Mouse (Mus musculus): Measurements from ENCODE around the gene Tsc22d4. TPM values are rescaled to one million over a fixed set of nuclear protein-coding genes. Genes with fewer than 3 reads are reported as not detected.
A peak's percentile ranks its signal among the peaks of the same experiment; 100 is the strongest.

The Tsc22d4 gene
- polyA plus RNA-seq, 1 experiment from 2014 or later: 121 TPM

GRCm38 (mm10) chr5:137755425-137755824 is 9.9 kb downstream of the Tsc22d4 start:
- no peak overlapping the region for H3K9ac ChIP-seq (ENCODE audit: low read length)
- H3K4me1 ChIP-seq (replicated peaks; ENCODE audit: control insufficient read depth, insufficient read depth, low read length): no peaks in the 10 kb centered on the region
- 90% methylated on average over 5 of the region's 5 CpGs for WGBS
- H3K9me3 ChIP-seq (ENCODE audit: control insufficient read depth, low read length): no peaks in the 10 kb centered on the region
- H3K27me3 ChIP-seq (replicated peaks; ENCODE audit: control insufficient read depth, insufficient read depth, low read length): no peaks in the 10 kb centered on the region
- no peak overlapping the region for H3K27ac ChIP-seq (ENCODE audit: low read depth)
- H3K4me3 ChIP-seq (ENCODE audit: low read depth, low read length): no peak overlapping the region
- H3K36me3 ChIP-seq (ENCODE audit: control insufficient read depth, insufficient read depth, low read length): peaks cover 66% of the 10 kb centered on the region
- ATAC-seq (replicated peaks; ENCODE audit: low FRiP score, low TSS enrichment, low read depth) (no peak), DNase-seq (ENCODE audit: low spot score) (no peak)
- H3K4me2 ChIP-seq (ENCODE audit: low read length): no peak overlapping the region

- H3K36me3 ChIP-seq (ENCODE audit: control insufficient read depth, insufficient read depth, low read length): peaks cover 64% of the 10 kb centered on the region
- no peaks in the 10 kb centered on the region for H3K4me1 ChIP-seq (replicated peaks; ENCODE audit: control insufficient read depth, insufficient read depth, low read length)
- no peak overlapping the region for H3K4me3 ChIP-seq (ENCODE audit: low read depth, low read length)
- H3K9me3 ChIP-seq (ENCODE audit: control insufficient read depth, low read length): no peaks in the 10 kb centered on the region
- WGBS: 77% methylated on average over 3 of the region's 3 CpGs
- DNase-seq (ENCODE audit: low spot score) (no peak), ATAC-seq (replicated peaks; ENCODE audit: low FRiP score, low TSS enrichment, low read depth) (no peak)
- no peak overlapping the region for H3K4me2 ChIP-seq (ENCODE audit: low read length)
- no peaks in the 10 kb centered on the region for H3K27me3 ChIP-seq (replicated peaks; ENCODE audit: control insufficient read depth, insufficient read depth, low read length)
- no peak overlapping the region for H3K27ac ChIP-seq (ENCODE audit: low read depth)
- H3K9ac ChIP-seq (ENCODE audit: low read length): no peak overlapping the region
Observed at GRCm38 (mm10) chr5:137756106-137756505, 10.6 kb downstream of the Tsc22d4 start.

GRCm38 (mm10) chr5:137756882-137757661 is 11.5 kb downstream of the Tsc22d4 start:
- Histone ChIP-seq H3K27ac (ENCODE audit: low read depth) (no peak overlapping the region), H3K36me3 (ENCODE audit: control insufficient read depth, insufficient read depth, low read length) (peaks cover 55% of the 10 kb centered on the region), H3K4me2 (ENCODE audit: low read length) (no peak overlapping the region), H3K27me3 (replicated peaks; ENCODE audit: control insufficient read depth, insufficient read depth, low read length) (no peaks in the 10 kb centered on the region), H3K4me3 (ENCODE audit: low read depth, low read length) (no peak overlapping the region), H3K9me3 (ENCODE audit: control insufficient read depth, low read length) (no peaks in the 10 kb centered on the region), H3K9ac (ENCODE audit: low read length) (no peak overlapping the region), H3K4me1 (replicated peaks; ENCODE audit: control insufficient read depth, insufficient read depth, low read length) (no peaks in the 10 kb centered on the region)
- DNase-seq (ENCODE audit: low spot score): peak; percentile 95
- ATAC-seq (replicated peaks; ENCODE audit: low FRiP score, low TSS enrichment, low read depth): peak; percentile 36; the same call in 1 of the 2 replicates
- 46% methylated on average over 10 of the region's 10 CpGs for WGBS

- Histone ChIP-seq H3K4me1 (replicated peaks; ENCODE audit: control insufficient read depth, insufficient read depth, low read length) (no peaks in the 10 kb centered on the region), H3K27me3 (replicated peaks; ENCODE audit: control insufficient read depth, insufficient read depth, low read length) (no peaks in the 10 kb centered on the region), H3K9ac (ENCODE audit: low read length) (no peak overlapping the region), H3K36me3 (ENCODE audit: control insufficient read depth, insufficient read depth, low read length) (peaks cover 48% of the 10 kb centered on the region), H3K4me2 (ENCODE audit: low read length) (no peak overlapping the region), H3K9me3 (ENCODE audit: control insufficient read depth, low read length) (no peaks in the 10 kb centered on the region), H3K4me3 (ENCODE audit: low read depth, low read length) (no peak overlapping the region), H3K27ac (ENCODE audit: low read depth) (no peak overlapping the region)
- ATAC-seq (replicated peaks; ENCODE audit: low FRiP score, low TSS enrichment, low read depth): no peak
- WGBS: 85% methylated on average over 6 of the region's 6 CpGs
- DNase-seq (ENCODE audit: low spot score): no peak
Observed at GRCm38 (mm10) chr5:137757887-137758286, 12.4 kb downstream of the Tsc22d4 start.

- 90% methylated on average over 19 of the region's 19 CpGs for WGBS
- H3K9ac ChIP-seq (ENCODE audit: low read length): no peak overlapping the region
- ATAC-seq (replicated peaks; ENCODE audit: low FRiP score, low TSS enrichment, low read depth) (no peak), DNase-seq (ENCODE audit: low spot score) (no peak)
- H3K9me3 ChIP-seq (ENCODE audit: control insufficient read depth, low read length): no peaks in the 10 kb centered on the region
- H3K36me3 ChIP-seq (ENCODE audit: control insufficient read depth, insufficient read depth, low read length): peaks cover 38% of the 10 kb centered on the region
- no peaks in the 10 kb centered on the region for H3K4me1 ChIP-seq (replicated peaks; ENCODE audit: control insufficient read depth, insufficient read depth, low read length)
- H3K27me3 ChIP-seq (replicated peaks; ENCODE audit: control insufficient read depth, insufficient read depth, low read length): no peaks in the 10 kb centered on the region
- H3K4me3 ChIP-seq (ENCODE audit: low read depth, low read length): no peak overlapping the region
- no peak overlapping the region for H3K4me2 ChIP-seq (ENCODE audit: low read length)
- no peak overlapping the region for H3K27ac ChIP-seq (ENCODE audit: low read depth)
Observed at GRCm38 (mm10) chr5:137758921-137759534, 13.5 kb downstream of the Tsc22d4 start.

- no peaks in the 10 kb centered on the region for H3K4me1 ChIP-seq (replicated peaks; ENCODE audit: control insufficient read depth, insufficient read depth, low read length)
- no peak overlapping the region for H3K4me3 ChIP-seq (ENCODE audit: low read depth, low read length)
- DNase-seq (ENCODE audit: low spot score) (peak; percentile 85), ATAC-seq (replicated peaks; ENCODE audit: low FRiP score, low TSS enrichment, low read depth) (peak; percentile 71)
- H3K9ac ChIP-seq (ENCODE audit: low read length): no peak overlapping the region
- no peak overlapping the region for H3K4me2 ChIP-seq (ENCODE audit: low read length)
- H3K9me3 ChIP-seq (ENCODE audit: control insufficient read depth, low read length): no peaks in the 10 kb centered on the region
- 34% methylated on average over 4 of the region's 4 CpGs for WGBS
- no peak overlapping the region for H3K27ac ChIP-seq (ENCODE audit: low read depth)
- peaks cover 32% of the 10 kb centered on the region for H3K36me3 ChIP-seq (ENCODE audit: control insufficient read depth, insufficient read depth, low read length)
- no peaks in the 10 kb centered on the region for H3K27me3 ChIP-seq (replicated peaks; ENCODE audit: control insufficient read depth, insufficient read depth, low read length)
Observed at GRCm38 (mm10) chr5:137759971-137760412, 14.5 kb downstream of the Tsc22d4 start.

GRCm38 (mm10) chr5:137764609-137765340 is 19.2 kb downstream of the Tsc22d4 start:
- Histone ChIP-seq H3K36me3 (ENCODE audit: control insufficient read depth, insufficient read depth, low read length) (no peaks in the 10 kb centered on the region), H3K9me3 (ENCODE audit: control insufficient read depth, low read length) (no peaks in the 10 kb centered on the region), H3K9ac (ENCODE audit: low read length) (no peak overlapping the region), H3K4me2 (ENCODE audit: low read length) (no peak overlapping the region), H3K27me3 (replicated peaks; ENCODE audit: control insufficient read depth, insufficient read depth, low read length) (no peaks in the 10 kb centered on the region), H3K4me1 (replicated peaks; ENCODE audit: control insufficient read depth, insufficient read depth, low read length) (no peaks in the 10 kb centered on the region), H3K4me3 (ENCODE audit: low read depth, low read length) (no peak overlapping the region), H3K27ac (ENCODE audit: low read depth) (no peak overlapping the region)
- DNase-seq (ENCODE audit: low spot score): no peak
- 60% methylated on average over 9 of the region's 9 CpGs for WGBS
- ATAC-seq (replicated peaks; ENCODE audit: low FRiP score, low TSS enrichment, low read depth): no peak

GRCm38 (mm10) chr5:137766270-137766669 is 20.7 kb downstream of the Tsc22d4 start:
- no peak overlapping the region for H3K27ac ChIP-seq (ENCODE audit: low read depth)
- ATAC-seq (replicated peaks; ENCODE audit: low FRiP score, low TSS enrichment, low read depth) (no peak), DNase-seq (ENCODE audit: low spot score) (no peak)
- H3K9me3 ChIP-seq (ENCODE audit: control insufficient read depth, low read length): no peaks in the 10 kb centered on the region
- no peak overlapping the region for H3K9ac ChIP-seq (ENCODE audit: low read length)
- H3K4me2 ChIP-seq (ENCODE audit: low read length): no peak overlapping the region
- H3K4me3 ChIP-seq (ENCODE audit: low read depth, low read length): no peak overlapping the region
- H3K36me3 ChIP-seq (ENCODE audit: control insufficient read depth, insufficient read depth, low read length): no peaks in the 10 kb centered on the region
- H3K4me1 ChIP-seq (replicated peaks; ENCODE audit: control insufficient read depth, insufficient read depth, low read length): no peaks in the 10 kb centered on the region
- WGBS: 60% methylated on average over 3 of the region's 3 CpGs
- H3K27me3 ChIP-seq (replicated peaks; ENCODE audit: control insufficient read depth, insufficient read depth, low read length): no peaks in the 10 kb centered on the region

Data from intestine, embryonic 14.5 days (tissue).